Mouse (Mus musculus) splenic B cell, adult 2 months (primary cell): ENCODE data around the gene AY358078.
"Not testable (repeated sequence)": the region's sequence is repeated elsewhere in the genome, so short reads cannot be mapped to it uniquely, and the experiment has no call there.

Source experiments
- DNase-seq: peaks from one replicate; pipeline ENCODE4 v3.0.0-alpha.2; 2011; ENCODE audit warnings: low read depth, low spot score
- H3K27me3 ChIP-seq: 2 replicates; pipeline ENCODE4 v1.6.1; 2012; ENCODE audit warnings: mild to moderate bottlenecking, low read length, moderate library complexity, mixed read lengths; ENCODE audit not compliant: control insufficient read depth, poor library complexity, insufficient read depth, severe bottlenecking
- H3K36me3 ChIP-seq: 2 replicates; pipeline ENCODE4 v1.6.1; 2012; ENCODE audit warnings: mild to moderate bottlenecking, low read length, moderate library complexity, mixed read lengths; ENCODE audit not compliant: control insufficient read depth, poor library complexity, insufficient read depth, severe bottlenecking

The AY358078 gene

GRCm38 (mm10) chr14:51799746-51800145, at the start of gene AY358078:
TSS of gene AY358078 (plus strand) at chr14:51800046.
- Histone ChIP-seq H3K27me3 (no peaks in the 10 kb centered on the region), H3K36me3 (no peaks in the 10 kb centered on the region)
- no peak for DNase-seq

DNA sequence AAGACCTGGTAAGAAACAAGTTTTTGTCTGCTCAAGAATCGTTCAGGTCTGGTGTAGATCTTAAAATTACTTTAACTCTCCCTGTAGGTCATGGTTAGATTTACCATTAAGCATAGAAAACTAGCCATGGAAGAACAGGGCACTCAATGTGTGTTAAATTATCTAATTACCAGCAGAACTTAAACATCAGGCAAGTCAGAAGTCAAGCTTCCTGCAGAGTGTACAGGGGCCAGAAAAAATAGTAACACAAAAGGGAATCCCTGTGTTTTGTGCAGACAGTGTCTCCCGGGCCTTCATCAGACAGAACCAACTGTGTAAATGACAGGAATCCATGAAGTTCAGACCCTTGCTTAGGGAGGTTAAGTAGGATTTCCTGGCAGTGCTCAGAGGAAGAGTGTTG, 43.9 kb upstream of the AY358078 start:
- no peaks in the 10 kb centered on the region for H3K36me3 ChIP-seq
- H3K27me3 ChIP-seq = no peaks in the 10 kb centered on the region
- no peak for DNase-seq

DNA sequence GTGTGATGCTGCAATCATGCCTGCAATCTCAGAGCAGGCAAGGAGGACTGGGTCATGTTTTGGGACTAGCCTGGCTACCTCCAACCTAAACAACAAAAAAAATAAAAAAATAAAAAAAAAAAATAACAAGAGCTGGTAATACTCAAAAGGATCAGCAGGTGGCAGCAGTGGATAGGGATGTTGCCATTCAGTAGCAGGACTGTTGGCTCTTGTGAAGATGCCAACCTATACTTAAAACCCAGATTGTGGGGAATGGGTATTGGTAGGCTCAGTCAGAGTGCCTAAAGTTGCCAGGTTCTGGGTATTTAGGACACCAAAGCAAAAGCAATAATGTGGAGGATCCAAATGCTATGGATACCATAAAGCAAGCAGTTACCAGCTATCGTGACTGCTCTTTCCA, 28.5 kb upstream of the AY358078 start:
- DNase-seq = peak; percentile 4
- H3K27me3 ChIP-seq, H3K36me3 ChIP-seq: not testable (repeated sequence)

GRCm38 (mm10) chr14:51773490-51773889, 26.4 kb upstream of the AY358078 start, which contains the start of gene Ang4:
TSS of gene Ang4 (minus strand) at chr14:51773590.
- H3K36me3 ChIP-seq = no peaks in the 10 kb centered on the region
- no peaks in the 10 kb centered on the region for H3K27me3 ChIP-seq
- DNase-seq = no peak

- H3K36me3 ChIP-seq = no peaks in the 10 kb centered on the region
- DNase-seq = no peak
- H3K27me3 ChIP-seq = no peaks in the 10 kb centered on the region
These were observed 22.1 kb upstream of the AY358078 start for GRCm38 (mm10) chr14:51777791-51778190.

GRCm38 (mm10) chr14:51778865-51779481, 20.9 kb upstream of the AY358078 start:
- DNase-seq = no peak
- no peaks in the 10 kb centered on the region for H3K36me3 ChIP-seq
- H3K27me3 ChIP-seq = no peaks in the 10 kb centered on the region

DNA sequence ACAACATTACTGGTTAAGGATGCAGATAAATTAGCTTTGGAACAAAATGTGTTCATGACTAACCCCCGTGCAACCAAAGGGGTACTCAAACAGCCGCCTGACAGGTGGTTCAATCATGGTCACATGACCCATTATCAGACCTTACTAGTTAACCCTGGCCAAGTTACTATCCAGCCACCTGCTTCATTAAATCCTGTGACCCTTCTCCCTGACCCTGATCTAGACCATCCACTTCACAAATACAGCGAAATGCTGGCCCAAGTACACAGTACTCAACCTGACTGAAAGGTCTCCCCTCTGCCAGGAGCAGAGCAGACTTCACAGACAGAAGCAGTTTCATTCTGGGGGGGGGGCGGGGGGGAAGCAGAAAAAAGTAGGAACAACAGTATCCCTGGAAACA, 13.5 kb upstream of the AY358078 start:
- Histone ChIP-seq H3K27me3 (no peaks in the 10 kb centered on the region), H3K36me3 (no peaks in the 10 kb centered on the region)
- no peak for DNase-seq

- DNase-seq = no peak
These were observed 12.8 kb upstream of the AY358078 start for GRCm38 (mm10) chr14:51787061-51787460.

GRCm38 (mm10) chr14:51789196-51789595, 10.7 kb upstream of the AY358078 start:
- Histone ChIP-seq H3K27me3 (no peaks in the 10 kb centered on the region), H3K36me3 (no peaks in the 10 kb centered on the region)
- no peak for DNase-seq

More at GRCm38 (mm10) chr14:51787061-51787460, 12.8 kb upstream of the AY358078 start:
- H3K36me3 ChIP-seq = no peaks in the 10 kb centered on the region
- H3K27me3 ChIP-seq = no peaks in the 10 kb centered on the region

- Histone ChIP-seq H3K27me3 (no peaks in the 10 kb centered on the region), H3K36me3 (no peaks in the 10 kb centered on the region)
- DNase-seq = no peak
These were observed 5.7 kb upstream of the AY358078 start for GRCm38 (mm10) chr14:51794106-51794505.

- DNase-seq = no peak
- no peaks in the 10 kb centered on the region for H3K36me3 ChIP-seq
- no peaks in the 10 kb centered on the region for H3K27me3 ChIP-seq
These were observed 26.8 kb downstream of the AY358078 start for GRCm38 (mm10) chr14:51826625-51827024.

GRCm38 (mm10) chr14:51827842-51828241, 28.0 kb downstream of the AY358078 start:
- DNase-seq = peak; percentile 5
- not testable (repeated sequence) for H3K27me3 ChIP-seq, H3K36me3 ChIP-seq

- Histone ChIP-seq H3K36me3 (no peaks in the 10 kb centered on the region), H3K27me3 (no peaks in the 10 kb centered on the region)
- DNase-seq = no peak
These were observed 29.3 kb downstream of the AY358078 start for GRCm38 (mm10) chr14:51829188-51829587.

- DNase-seq, H3K36me3 ChIP-seq, H3K27me3 ChIP-seq: not testable (repeated sequence)
These were observed 38.6 kb downstream of the AY358078 start for GRCm38 (mm10) chr14:51838480-51838879.

DNA sequence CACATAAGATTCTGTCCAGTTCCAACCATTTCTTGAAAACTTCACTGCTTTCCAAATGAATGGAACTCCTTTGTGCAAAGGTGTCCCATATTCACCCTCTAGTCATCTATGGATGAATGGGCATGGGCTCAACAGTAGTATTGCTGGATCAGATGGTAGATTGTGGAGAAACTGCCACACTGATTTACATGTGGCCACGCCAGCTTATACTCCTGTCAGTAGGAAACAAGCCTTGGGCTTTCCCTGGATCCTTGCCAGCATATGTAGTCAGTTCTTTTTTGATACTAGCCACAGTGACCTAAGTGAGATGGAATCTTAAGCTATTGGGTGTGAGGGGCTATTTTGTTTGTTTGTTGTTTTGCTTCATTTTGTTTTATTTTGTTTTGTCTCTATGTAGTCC, 42.4 kb downstream of the AY358078 start:
- DNase-seq = no peak
- Histone ChIP-seq H3K27me3 (no peaks in the 10 kb centered on the region; the same call in 1 of the 2 replicates), H3K36me3 (no peaks in the 10 kb centered on the region)

DNA sequence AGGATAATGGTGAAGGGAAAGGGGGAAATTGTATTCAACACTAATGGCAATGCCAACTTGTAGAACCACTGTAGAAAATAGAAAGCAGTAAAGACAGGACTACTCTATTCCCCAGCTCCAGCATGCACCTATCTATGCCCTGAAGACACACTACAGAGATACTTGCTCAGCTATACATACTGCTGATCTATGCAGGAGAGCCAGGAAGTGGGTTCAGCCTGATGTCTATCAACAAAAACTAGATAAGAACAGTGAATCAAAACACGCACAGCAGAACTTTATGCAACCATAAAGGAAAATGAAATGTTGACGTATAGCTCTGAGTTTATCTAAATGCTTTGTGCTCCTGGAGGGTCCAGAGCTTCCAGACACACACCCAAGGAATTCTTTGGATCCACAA, 42.9 kb downstream of the AY358078 start:
- Histone ChIP-seq H3K27me3 (no peaks in the 10 kb centered on the region; the same call in 1 of the 2 replicates), H3K36me3 (no peaks in the 10 kb centered on the region)
- no peak for DNase-seq
